ENCODE assay signal across 9 mouse cellular contexts in the genomic region with DNA sequence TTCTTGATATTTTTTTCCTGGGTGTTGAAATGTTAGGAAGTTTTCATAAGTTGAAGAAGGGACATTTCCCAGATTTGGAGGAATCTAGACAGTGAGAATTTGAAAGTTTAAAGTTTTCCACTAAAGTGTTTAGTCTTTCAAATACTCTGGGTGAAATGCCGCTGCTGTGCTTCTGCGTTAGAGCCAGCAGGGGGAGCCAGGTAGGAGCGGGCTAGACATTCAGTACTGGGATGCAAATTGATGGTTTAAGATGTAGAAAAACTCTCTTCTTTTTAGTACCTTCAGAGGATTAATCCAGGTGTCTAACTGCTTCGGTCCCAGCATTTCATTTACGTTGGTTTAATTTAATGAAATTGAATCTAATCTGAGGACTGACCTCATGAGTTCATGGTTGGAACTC.
DNase-seq lines count a peak whose midpoint lies in the region; ATAC-seq and TF ChIP-seq lines count a peak whose summit lies in the region.
"Had no signal": no experiment of that assay in that cellular context is flagged by ENCODE, and none has a peak within 500 bp of the region (broad histone marks: within the 10 kb centered on the region; RNA-seq: fewer than 3 reads in every experiment).

No protein-coding gene starts in this region.

- DNase-seq in forebrain, embryonic 11.5 days (ENCODE audit: low spot score): peak; percentile 56
- DNase-seq in thymus, adult 2 months: peak; percentile 37
- no peak for DNase-seq in thymus, adult 18-20 months
- peak; percentile 24 to 62 for DNase-seq in cerebellum, postnatal 25 days
- peak; percentile 20 for DNase-seq in kidney, adult 9 months
- peak; percentile 23 for DNase-seq in lung, adult 2 months
- DNase-seq: liver, embryonic 13.5 days had no signal

- no peaks in the 10 kb centered on the region for H3K36me3 ChIP-seq in forebrain, embryonic 11.5 days (ENCODE audit: control insufficient read depth, insufficient read depth, low read length)
- H3K36me3 ChIP-seq in forebrain, embryonic 15.5 days: no peaks in the 10 kb centered on the region
- no peaks in the 10 kb centered on the region for H3K36me3 ChIP-seq in thymus, adult 2 months (ENCODE audit: control insufficient read depth, insufficient read depth, low read length)
- H3K36me3 ChIP-seq in small intestine, adult 2 months (ENCODE audit: control insufficient read depth, insufficient read depth, low read length): no peaks in the 10 kb centered on the region
- H3K36me3 ChIP-seq: liver, embryonic 13.5 days had no signal

- H3K9ac ChIP-seq in forebrain, embryonic 11.5 days (ENCODE audit: low read length): no peak overlapping the region
- H3K9ac ChIP-seq in forebrain, embryonic 15.5 days (replicated peaks): no peak overlapping the region
- H3K9ac ChIP-seq: liver, embryonic 13.5 days had no signal

- H3K4me2 ChIP-seq in forebrain, embryonic 11.5 days (ENCODE audit: low read depth, low read length, severe bottlenecking): no peak overlapping the region
- H3K4me2 ChIP-seq in forebrain, embryonic 15.5 days (replicated peaks): no peak overlapping the region
- H3K4me2 ChIP-seq: liver, embryonic 13.5 days had no signal

- no peak for TF ChIP-seq POLR2A in thymus, adult 2 months (IDR thresholded peaks at IDR 0.05; ENCODE audit: control insufficient read depth, extremely low read depth, insufficient read depth, low read length, poor library complexity)
- no peak for TF ChIP-seq POLR2A in lung, adult 2 months (IDR thresholded peaks at IDR 0.05; ENCODE audit: borderline replicate concordance, extremely low read depth, low read depth, low read length)
- TF ChIP-seq POLR2A in small intestine, adult 2 months (IDR thresholded peaks at IDR 0.05; ENCODE audit: low read depth, low read length): no peak

- no peak overlapping the region for H3K27ac ChIP-seq in forebrain, embryonic 11.5 days (ENCODE audit: low read depth, low read length)
- H3K27ac ChIP-seq in forebrain, embryonic 15.5 days (replicated peaks): no peak overlapping the region
- H3K27ac ChIP-seq in thymus, adult 2 months (ENCODE audit: control insufficient read depth, insufficient read depth, low read length): no peak overlapping the region
- H3K27ac ChIP-seq in small intestine, adult 2 months (ENCODE audit: insufficient read depth, low read depth, low read length): no peak overlapping the region
- H3K27ac ChIP-seq: liver, embryonic 13.5 days had no signal

- WGBS in forebrain, embryonic 11.5 days: 12% methylated on average over 5 of the region's 5 CpGs
- WGBS in forebrain, embryonic 15.5 days: 15% methylated on average over 5 of the region's 5 CpGs
- 16% methylated on average over 5 of the region's 5 CpGs for WGBS in thymus, adult 2 months
- WGBS in lung, adult 2 months: 8% methylated on average over 5 of the region's 5 CpGs
- WGBS in small intestine, adult 2 months: 13% methylated on average over 5 of the region's 5 CpGs

- no peak for ATAC-seq in forebrain, embryonic 11.5 days (replicated peaks; ENCODE audit: low FRiP score)
- no peak for ATAC-seq in forebrain, embryonic 15.5 days (replicated peaks)

- H3K4me1 ChIP-seq in forebrain, embryonic 11.5 days (replicated peaks; ENCODE audit: control insufficient read depth, insufficient read depth, low read length): no peaks in the 10 kb centered on the region
- H3K4me1 ChIP-seq in forebrain, embryonic 15.5 days: no peaks in the 10 kb centered on the region
- H3K4me1 ChIP-seq in thymus, adult 2 months (replicated peaks; ENCODE audit: control insufficient read depth, insufficient read depth, low read length): no peaks in the 10 kb centered on the region
- no peaks in the 10 kb centered on the region for H3K4me1 ChIP-seq in lung, adult 2 months (ENCODE audit: control insufficient read depth, insufficient read depth, low read length)
- H3K4me1 ChIP-seq in small intestine, adult 2 months (ENCODE audit: control insufficient read depth, insufficient read depth, insufficient read length, low read length): no peaks in the 10 kb centered on the region
- H3K4me1 ChIP-seq: liver, embryonic 13.5 days had no signal

- H3K27me3 ChIP-seq in forebrain, embryonic 11.5 days (ENCODE audit: control insufficient read depth, insufficient read depth, low read length): no peaks in the 10 kb centered on the region
- H3K27me3 ChIP-seq in forebrain, embryonic 15.5 days: no peaks in the 10 kb centered on the region
- no peaks in the 10 kb centered on the region for H3K27me3 ChIP-seq in thymus, adult 2 months (ENCODE audit: control insufficient read depth, insufficient read depth, low read length)
- H3K27me3 ChIP-seq in small intestine, adult 2 months (ENCODE audit: control insufficient read depth, insufficient read depth, low read length): no peaks in the 10 kb centered on the region
- H3K27me3 ChIP-seq: liver, embryonic 13.5 days had no signal

- H3K4me3 ChIP-seq in forebrain, embryonic 11.5 days (ENCODE audit: low read depth, low read length): no peak overlapping the region
- H3K4me3 ChIP-seq in forebrain, embryonic 15.5 days: no peak overlapping the region
- no peak overlapping the region for H3K4me3 ChIP-seq in thymus, adult 2 months (ENCODE audit: control insufficient read depth, insufficient read depth, low read length)
- H3K4me3 ChIP-seq in lung, adult 2 months (replicated peaks; ENCODE audit: extremely low read depth, low read depth, low read length): no peak overlapping the region
- no peak overlapping the region for H3K4me3 ChIP-seq in small intestine, adult 2 months (ENCODE audit: low read depth, low read length)
- H3K4me3 ChIP-seq: liver, embryonic 13.5 days had no signal

- no peak for TF ChIP-seq CTCF in thymus, adult 2 months (IDR thresholded peaks at IDR 0.05; ENCODE audit: borderline replicate concordance, control insufficient read depth, extremely low read depth, insufficient read depth, low read length, poor library complexity)
- peak; percentile 85 for TF ChIP-seq CTCF in lung, adult 2 months (IDR thresholded peaks at IDR 0.05; ENCODE audit: insufficient read depth, low read length)
- TF ChIP-seq CTCF in small intestine, adult 2 months (IDR thresholded peaks at IDR 0.05; ENCODE audit: extremely low read depth, insufficient read length, insufficient replicate concordance, low read depth, low read length): peak; percentile 79; the same call in 1 of the 2 replicates

- no peaks in the 10 kb centered on the region for H3K9me3 ChIP-seq in forebrain, embryonic 11.5 days (ENCODE audit: control insufficient read depth, low read length)
- H3K9me3 ChIP-seq in forebrain, embryonic 15.5 days: no peaks in the 10 kb centered on the region
- H3K9me3 ChIP-seq: liver, embryonic 13.5 days had no signal

Comparison
In these comparisons a context has a peak if more than half of its experiments do, and no peak if none do; other contexts are left out.
1. DNase-seq: peak in forebrain, embryonic 11.5 days (single experiment), thymus, adult 2 months (single experiment), cerebellum, postnatal 25 days (2 of 2), kidney, adult 9 months (single experiment) and lung, adult 2 months (single experiment); none in thymus, adult 18-20 months (0 of 2).